Mouse (Mus musculus) small intestine, adult 2 months (tissue): ENCODE measurements around the gene LTO1.

Experiments
- CTCF ChIP-seq: fragments of 200-500 bp; IDR thresholded peaks from 2 replicates; pipeline ENCODE4 v1.5.1; 2012; ENCODE audit warnings: low read depth, mild to moderate bottlenecking, control low read depth, inconsistent platforms, low read length, moderate library complexity, mixed read lengths; ENCODE audit not compliant: insufficient replicate concordance, insufficient read length; ENCODE audit errors: extremely low read depth
- POLR2A ChIP-seq: fragments of 200-500 bp; IDR thresholded peaks from 2 replicates; pipeline ENCODE4 v1.6.1; 2012; ENCODE audit warnings: low read depth, mild to moderate bottlenecking, control low read depth, inconsistent platforms, low read length, moderate library complexity

DNA sequence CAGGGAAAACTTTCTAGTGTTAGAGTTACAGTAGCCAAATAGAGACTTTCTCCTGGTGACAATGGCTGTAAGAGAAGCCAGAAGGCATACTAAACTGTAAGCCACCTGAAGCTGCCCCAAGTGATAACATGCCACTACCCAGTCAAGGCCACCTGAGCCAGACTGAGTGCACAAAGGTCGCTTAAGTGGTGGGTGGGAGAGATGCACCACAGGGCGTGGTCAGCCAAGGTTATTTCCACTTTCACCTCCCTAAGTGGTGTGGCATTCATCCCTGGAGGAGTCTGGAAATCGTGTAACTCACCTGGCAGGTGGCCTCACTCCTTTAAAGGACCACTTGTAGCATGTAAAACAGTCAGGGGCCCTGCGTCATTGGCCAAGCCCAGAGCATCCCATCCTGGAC lies 47.7 kb upstream of the LTO1 start:
- TF ChIP-seq POLR2A, result no peak
- TF ChIP-seq CTCF, result no peak
